Mouse (Mus musculus): ENCODE measurements around the gene Agps. TPM values are rescaled to one million over a fixed set of nuclear protein-coding genes. Genes with fewer than 3 reads are reported as not detected.
A peak's percentile ranks its signal among the peaks of the same experiment; 100 is the strongest.

Gene Agps
- polyA plus RNA-seq, 1 experiment from 2014 or later, result 37.9 TPM

- no peaks in the 10 kb centered on the region for H3K9me3 ChIP-seq
- H3K9ac ChIP-seq, result peak overlapping the region; percentile 90
- peaks cover 41% of the 10 kb centered on the region for H3K4me1 ChIP-seq
- ATAC-seq (ENCODE audit: low FRiP score, low read depth), result no peak
- H3K4me2 ChIP-seq (replicated peaks), result peak overlapping the region; percentile 82
- no peaks in the 10 kb centered on the region for H3K36me3 ChIP-seq
- under 1% methylated on average over 5 of the region's 5 CpGs for WGBS
- no peak overlapping the region for H3K27ac ChIP-seq
- peak overlapping the region; percentile 75 for H3K4me3 ChIP-seq
- H3K27me3 ChIP-seq, result no peaks in the 10 kb centered on the region
These were observed 804 bp downstream of the Agps start for GRCm38 (mm10) chr2:75832781-75833180.

GRCm38 (mm10) chr2:75834492-75834891, 2.5 kb downstream of the Agps start:
- H3K4me1 ChIP-seq, result peaks cover 46% of the 10 kb centered on the region
- H3K36me3 ChIP-seq, result no peaks in the 10 kb centered on the region
- H3K9me3 ChIP-seq, result no peaks in the 10 kb centered on the region
- no peak for ATAC-seq (ENCODE audit: low FRiP score, low read depth)
- no peak overlapping the region for H3K4me3 ChIP-seq
- H3K27me3 ChIP-seq, result no peaks in the 10 kb centered on the region
- H3K4me2 ChIP-seq (replicated peaks), result 0 out of 2 replicates have a peak overlapping the region, but pooled peaks have one; percentile 82
- H3K27ac ChIP-seq, result no peak overlapping the region
- H3K9ac ChIP-seq, result no peak overlapping the region
- 73% methylated on average over 2 of the region's 2 CpGs for WGBS

GRCm38 (mm10) chr2:75842302-75842701, 10.3 kb downstream of the Agps start:
- no peak overlapping the region for H3K27ac ChIP-seq
- H3K9me3 ChIP-seq, result no peaks in the 10 kb centered on the region
- peaks cover 36% of the 10 kb centered on the region for H3K4me1 ChIP-seq
- no peak overlapping the region for H3K4me2 ChIP-seq (replicated peaks)
- H3K36me3 ChIP-seq, result no peaks in the 10 kb centered on the region
- H3K27me3 ChIP-seq, result no peaks in the 10 kb centered on the region
- WGBS, result 81% methylated on average over 2 of the region's 2 CpGs
- H3K9ac ChIP-seq, result no peak overlapping the region
- ATAC-seq (ENCODE audit: low FRiP score, low read depth), result no peak
- H3K4me3 ChIP-seq, result no peak overlapping the region

GRCm38 (mm10) chr2:75847708-75848107, 15.7 kb downstream of the Agps start:
- Histone ChIP-seq H3K4me3 (no peak overlapping the region), H3K27me3 (no peaks in the 10 kb centered on the region), H3K27ac (no peak overlapping the region), H3K9me3 (no peaks in the 10 kb centered on the region), H3K36me3 (no peaks in the 10 kb centered on the region), H3K4me1 (peaks cover 21% of the 10 kb centered on the region), H3K4me2 (replicated peaks) (no peak overlapping the region), H3K9ac (no peak overlapping the region)
- ATAC-seq (ENCODE audit: low FRiP score, low read depth), result no peak
- WGBS, result 94% methylated on average over 1 of the region's 1 CpGs

- Histone ChIP-seq H3K9ac (no peak overlapping the region), H3K9me3 (no peaks in the 10 kb centered on the region), H3K27me3 (no peaks in the 10 kb centered on the region), H3K4me3 (no peak overlapping the region), H3K36me3 (peaks cover 8% of the 10 kb centered on the region), H3K27ac (no peak overlapping the region), H3K4me2 (replicated peaks) (no peak overlapping the region), H3K4me1 (0 out of 2 replicates have a peak, but pooled peaks cover 6% of the 10 kb centered on the region)
- WGBS, result 91% methylated on average over 2 of the region's 2 CpGs
- no peak for ATAC-seq (ENCODE audit: low FRiP score, low read depth)
These were observed 20.5 kb downstream of the Agps start for GRCm38 (mm10) chr2:75852483-75852882.

GRCm38 (mm10) chr2:75854136-75854535, 22.2 kb downstream of the Agps start:
- no peak overlapping the region for H3K4me2 ChIP-seq (replicated peaks)
- no peak for ATAC-seq (ENCODE audit: low FRiP score, low read depth)
- H3K27ac ChIP-seq, result no peak overlapping the region
- peaks cover 20% of the 10 kb centered on the region for H3K36me3 ChIP-seq
- H3K27me3 ChIP-seq, result no peaks in the 10 kb centered on the region
- WGBS, result 50% methylated on average over 3 of the region's 3 CpGs
- no peaks in the 10 kb centered on the region for H3K9me3 ChIP-seq
- H3K9ac ChIP-seq, result no peak overlapping the region
- no peak overlapping the region for H3K4me3 ChIP-seq
- H3K4me1 ChIP-seq, result 0 out of 2 replicates have a peak, but pooled peaks cover 6% of the 10 kb centered on the region

GRCm38 (mm10) chr2:75861115-75861514, 29.1 kb downstream of the Agps start:
- Histone ChIP-seq H3K9ac (no peak overlapping the region), H3K4me3 (no peak overlapping the region), H3K27ac (no peak overlapping the region), H3K27me3 (no peaks in the 10 kb centered on the region), H3K36me3 (peaks cover 43% of the 10 kb centered on the region), H3K4me2 (replicated peaks) (no peak overlapping the region), H3K9me3 (no peaks in the 10 kb centered on the region), H3K4me1 (0 out of 2 replicates have a peak, but pooled peaks cover 4% of the 10 kb centered on the region)
- no peak for ATAC-seq (ENCODE audit: low FRiP score, low read depth)
- WGBS, result 97% methylated on average over 3 of the region's 3 CpGs

GRCm38 (mm10) chr2:75869604-75870003, 37.6 kb downstream of the Agps start:
- 0 out of 2 replicates have a peak, but pooled peaks cover 4% of the 10 kb centered on the region for H3K4me1 ChIP-seq
- H3K36me3 ChIP-seq, result peaks cover 26% of the 10 kb centered on the region
- WGBS, result 92% methylated on average over 2 of the region's 2 CpGs
- H3K27ac ChIP-seq, result no peak overlapping the region
- H3K9ac ChIP-seq, result no peak overlapping the region
- H3K27me3 ChIP-seq, result no peaks in the 10 kb centered on the region
- H3K4me3 ChIP-seq, result no peak overlapping the region
- H3K4me2 ChIP-seq (replicated peaks), result no peak overlapping the region
- no peaks in the 10 kb centered on the region for H3K9me3 ChIP-seq
- no peak for ATAC-seq (ENCODE audit: low FRiP score, low read depth)

GRCm38 (mm10) chr2:75874008-75874559, 42.1 kb downstream of the Agps start:
- H3K36me3 ChIP-seq, result peaks cover 23% of the 10 kb centered on the region
- ATAC-seq (ENCODE audit: low FRiP score, low read depth), result no peak
- no peaks in the 10 kb centered on the region for H3K27me3 ChIP-seq
- H3K4me2 ChIP-seq (replicated peaks), result no peak overlapping the region
- H3K9ac ChIP-seq, result no peak overlapping the region
- WGBS, result 67% methylated on average over 3 of the region's 3 CpGs
- no peaks in the 10 kb centered on the region for H3K9me3 ChIP-seq
- H3K4me1 ChIP-seq, result no peaks in the 10 kb centered on the region
- no peak overlapping the region for H3K4me3 ChIP-seq
- no peak overlapping the region for H3K27ac ChIP-seq

GRCm38 (mm10) chr2:75879791-75880190, 47.8 kb downstream of the Agps start:
- H3K9me3 ChIP-seq, result no peaks in the 10 kb centered on the region
- H3K27ac ChIP-seq, result no peak overlapping the region
- no peaks in the 10 kb centered on the region for H3K27me3 ChIP-seq
- peaks cover under 1% of the 10 kb centered on the region; the same call in 1 of the 2 replicates for H3K4me1 ChIP-seq
- 50% methylated on average over 3 of the region's 3 CpGs for WGBS
- no peak overlapping the region for H3K9ac ChIP-seq
- no peak for ATAC-seq (ENCODE audit: low FRiP score, low read depth)
- no peak overlapping the region for H3K4me2 ChIP-seq (replicated peaks)
- H3K36me3 ChIP-seq, result peaks cover 9% of the 10 kb centered on the region
- no peak overlapping the region for H3K4me3 ChIP-seq

GRCm38 (mm10) chr2:75883543-75883942, 51.6 kb downstream of the Agps start:
- Histone ChIP-seq H3K4me2 (replicated peaks) (no peak overlapping the region), H3K4me1 (peaks cover 17% of the 10 kb centered on the region; the same call in 1 of the 2 replicates), H3K9ac (no peak overlapping the region), H3K36me3 (peaks cover 7% of the 10 kb centered on the region), H3K9me3 (no peaks in the 10 kb centered on the region), H3K4me3 (no peak overlapping the region), H3K27ac (no peak overlapping the region), H3K27me3 (no peaks in the 10 kb centered on the region)
- ATAC-seq (ENCODE audit: low FRiP score, low read depth), result no peak
- WGBS, result 48% methylated on average over 1 of the region's 1 CpGs

- Histone ChIP-seq H3K36me3 (peaks cover 12% of the 10 kb centered on the region), H3K4me1 (0 out of 2 replicates have a peak, but pooled peaks cover 9% of the 10 kb centered on the region), H3K9ac (no peak overlapping the region), H3K4me2 (replicated peaks) (no peak overlapping the region), H3K9me3 (no peaks in the 10 kb centered on the region), H3K4me3 (no peak overlapping the region), H3K27ac (peak overlapping the region; percentile 23; the same call in 1 of the 2 replicates), H3K27me3 (no peaks in the 10 kb centered on the region)
- 43% methylated on average over 4 of the region's 4 CpGs for WGBS
- no peak for ATAC-seq (ENCODE audit: low FRiP score, low read depth)
These were observed 60.0 kb downstream of the Agps start for GRCm38 (mm10) chr2:75891981-75892380.

- Histone ChIP-seq H3K27ac (no peak overlapping the region), H3K27me3 (no peaks in the 10 kb centered on the region), H3K9ac (no peak overlapping the region), H3K9me3 (peaks cover 6% of the 10 kb centered on the region; the same call in 1 of the 2 replicates), H3K4me1 (0 out of 2 replicates have a peak, but pooled peaks cover 3% of the 10 kb centered on the region), H3K4me2 (replicated peaks) (no peak overlapping the region), H3K36me3 (peaks cover 16% of the 10 kb centered on the region), H3K4me3 (no peak overlapping the region)
- ATAC-seq (ENCODE audit: low FRiP score, low read depth), result no peak
- WGBS, result 65% methylated on average over 5 of the region's 5 CpGs
These were observed 63.7 kb downstream of the Agps start for GRCm38 (mm10) chr2:75895711-75896110.

Measured in limb, embryonic 13.5 days (tissue).